Mouse (Mus musculus) cerebellum, adult 2 months (tissue): ENCODE results near the gene Cmtm7.

ENCODE experiments used
- CTCF ChIP-seq: fragments of 200-500 bp; IDR thresholded peaks from 2 replicates; pipeline ENCODE4 v1.5.1; 2011; ENCODE audit warnings: low read depth, mild to moderate bottlenecking, control low read depth, low read length, moderate library complexity, borderline replicate concordance; ENCODE audit not compliant: insufficient read depth
- POLR2A ChIP-seq: fragments of 200-500 bp; IDR thresholded peaks from 2 replicates; pipeline ENCODE4 v1.6.1; 2011; ENCODE audit warnings: low read length, control low read depth, borderline replicate concordance; ENCODE audit not compliant: insufficient read depth

- no peak for TF ChIP-seq POLR2A
- TF ChIP-seq CTCF: no peak
These were observed 1.5 kb downstream of the Cmtm7 start for GRCm38 (mm10) chr9:114779984-114780745.
